Mouse (Mus musculus): ENCODE results near the gene Ctsz. TPM values are rescaled to one million over a fixed set of nuclear protein-coding genes. Genes with fewer than 3 reads are reported as not detected.

The Ctsz gene
- total and polyA plus RNA-seq, 3 experiments, result 141 to 417 (median 219) TPM

- TF ChIP-seq IRF4 (IDR thresholded peaks at IDR 0.05; ENCODE audit: low read depth, low read length), result no peak
- no peak for TF ChIP-seq NELFE (IDR thresholded peaks at IDR 0.05; ENCODE audit: low read depth, low read length)
- no peak for TF ChIP-seq ETS1 (conservative IDR thresholded peaks at IDR 0.05; ENCODE audit: low read depth, low read length)
- TF ChIP-seq ZMIZ1 (IDR thresholded peaks at IDR 0.05; ENCODE audit: low read depth, low read length), result no peak
- TF ChIP-seq CHD2 (IDR thresholded peaks at IDR 0.05; ENCODE audit: low read length), result no peak
- no peak for TF ChIP-seq MAFK (IDR thresholded peaks at IDR 0.05; ENCODE audit: insufficient replicate concordance, low read length)
- no peak for TF ChIP-seq JUN (IDR thresholded peaks at IDR 0.05; ENCODE audit: insufficient read depth, low read depth, low read length)
- no peak for TF ChIP-seq TBP (conservative IDR thresholded peaks at IDR 0.05; ENCODE audit: low read depth, low read length)
- TF ChIP-seq ZNF384 (IDR thresholded peaks at IDR 0.05; ENCODE audit: low read depth, low read length), result no peak
- TF ChIP-seq GABPA (IDR thresholded peaks at IDR 0.05; ENCODE audit: insufficient replicate concordance, low read depth, low read length), result no peak
- peaks cover 8 to 48% of the 10 kb centered on the region in 2 experiments for H3K4me1 ChIP-seq (ENCODE audit: control insufficient read depth in 1 of 2, insufficient read depth in 2 of 2)
- in situ Hi-C loops (cut with MboI; ENCODE audit: low pct_ligation_motif_present, low pct_unique_long_range_greater_than_20kb, low sequenced_read_pairs) (no loop called here), dilution Hi-C loops (cut with MboI; ENCODE audit: extremely low pct_ligation_motif_present, extremely low pct_unique_long_range_greater_than_20kb, low sequenced_read_pairs) (no loop called here)
- no peaks in the 10 kb centered on the region for H3K27me3 ChIP-seq (replicated peaks)
- H3K36me3 ChIP-seq (replicated peaks in 1 of 2; ENCODE audit: control insufficient read depth in 1 of 2, insufficient read depth in 1 of 2, low read length in 1 of 2), result peaks cover 34 to 55% of the 10 kb centered on the region in 2 experiments
- no peak for DNase-seq (ENCODE audit: extremely low read depth)
- no peak overlapping the region for H3K27ac ChIP-seq (ENCODE audit: insufficient read depth, low read depth)
- H3K9me3 ChIP-seq (replicated peaks; ENCODE audit: low read length), result no peaks in the 10 kb centered on the region
- H3K4me3 ChIP-seq (replicated peaks in 1 of 3; ENCODE audit: low read depth in 2 of 3, low read length in 2 of 3, poor library complexity in 1 of 3), result no peak overlapping the region
- peaks cover 39% of the 10 kb centered on the region for H3K79me2 ChIP-seq (replicated peaks; ENCODE audit: control insufficient read depth, extremely low read depth, insufficient read depth, poor library complexity, severe bottlenecking)
- H3K9ac ChIP-seq (ENCODE audit: insufficient read depth, low read depth), result 0 out of 2 replicates have a peak overlapping the region, but pooled peaks have one; percentile 85
- H3K4me2 ChIP-seq (ENCODE audit: insufficient read depth, low read depth, poor library complexity, severe bottlenecking), result peak overlapping the region; percentile 86; the same call in 1 of the 2 replicates
These were observed 32.1 kb upstream of the Ctsz start for GRCm38 (mm10) chr2:174470786-174471405.

- dilution Hi-C loops (cut with MboI; ENCODE audit: extremely low pct_ligation_motif_present, extremely low pct_unique_long_range_greater_than_20kb, low sequenced_read_pairs), result no loop called here
- H3K36me3 ChIP-seq (replicated peaks in 1 of 2; ENCODE audit: control insufficient read depth in 1 of 2, insufficient read depth in 1 of 2, low read length in 1 of 2), result peaks cover 37 to 61% of the 10 kb centered on the region in 2 experiments
- no peak for DNase-seq (ENCODE audit: extremely low read depth)
- peaks cover 39% of the 10 kb centered on the region for H3K79me2 ChIP-seq (replicated peaks; ENCODE audit: control insufficient read depth, extremely low read depth, insufficient read depth, poor library complexity, severe bottlenecking)
- H3K27ac ChIP-seq (ENCODE audit: insufficient read depth, low read depth), result no peak overlapping the region
- no peak for TF ChIP-seq MYC (IDR thresholded peaks at IDR 0.05; ENCODE audit: low read depth, low read length)
- no peak for TF ChIP-seq JUN (IDR thresholded peaks at IDR 0.05; ENCODE audit: insufficient read depth, low read depth, low read length)
- no peak for TF ChIP-seq BHLHE40 (IDR thresholded peaks at IDR 0.05; ENCODE audit: low read depth, low read length)
- TF ChIP-seq E2F4 (IDR thresholded peaks at IDR 0.05; ENCODE audit: insufficient replicate concordance, low read depth, low read length), result no peak
- TF ChIP-seq MXI1 (IDR thresholded peaks at IDR 0.05; ENCODE audit: low read depth, low read length), result no peak
- TF ChIP-seq CHD2 (IDR thresholded peaks at IDR 0.05; ENCODE audit: low read length), result no peak
- no peak for TF ChIP-seq UBTF (IDR thresholded peaks at IDR 0.05; ENCODE audit: low read depth, low read length)
- TF ChIP-seq ZNF384 (IDR thresholded peaks at IDR 0.05; ENCODE audit: low read depth, low read length), result no peak
- no peak for TF ChIP-seq TBP (conservative IDR thresholded peaks at IDR 0.05; ENCODE audit: low read depth, low read length)
- in situ Hi-C loops (cut with MboI; ENCODE audit: low pct_ligation_motif_present, low pct_unique_long_range_greater_than_20kb, low sequenced_read_pairs), result no loop called here
- no peak overlapping the region for H3K4me2 ChIP-seq (ENCODE audit: insufficient read depth, low read depth, poor library complexity, severe bottlenecking)
- no peak overlapping the region for H3K9ac ChIP-seq (ENCODE audit: insufficient read depth, low read depth)
- no peaks in the 10 kb centered on the region for H3K9me3 ChIP-seq (replicated peaks; ENCODE audit: low read length)
- H3K4me3 ChIP-seq (replicated peaks in 1 of 3; ENCODE audit: low read depth in 2 of 3, low read length in 2 of 3, poor library complexity in 1 of 3), result no peak overlapping the region
- peaks cover 8 to 48% of the 10 kb centered on the region in 2 experiments for H3K4me1 ChIP-seq (ENCODE audit: control insufficient read depth in 1 of 2, insufficient read depth in 2 of 2)
- no peaks in the 10 kb centered on the region for H3K27me3 ChIP-seq (replicated peaks)
These were observed 31.5 kb upstream of the Ctsz start for GRCm38 (mm10) chr2:174470333-174470732.

Data from CH12.LX (cell line).